Mouse (Mus musculus) testis, postnatal 10 days (tissue): ENCODE results near the gene Man2a1.

Experiments used
- DNase-seq: peaks from one replicate; pipeline ENCODE4 v3.0.0; 2021; ENCODE audit warnings: low spot score

Man2a1 gene

DNA sequence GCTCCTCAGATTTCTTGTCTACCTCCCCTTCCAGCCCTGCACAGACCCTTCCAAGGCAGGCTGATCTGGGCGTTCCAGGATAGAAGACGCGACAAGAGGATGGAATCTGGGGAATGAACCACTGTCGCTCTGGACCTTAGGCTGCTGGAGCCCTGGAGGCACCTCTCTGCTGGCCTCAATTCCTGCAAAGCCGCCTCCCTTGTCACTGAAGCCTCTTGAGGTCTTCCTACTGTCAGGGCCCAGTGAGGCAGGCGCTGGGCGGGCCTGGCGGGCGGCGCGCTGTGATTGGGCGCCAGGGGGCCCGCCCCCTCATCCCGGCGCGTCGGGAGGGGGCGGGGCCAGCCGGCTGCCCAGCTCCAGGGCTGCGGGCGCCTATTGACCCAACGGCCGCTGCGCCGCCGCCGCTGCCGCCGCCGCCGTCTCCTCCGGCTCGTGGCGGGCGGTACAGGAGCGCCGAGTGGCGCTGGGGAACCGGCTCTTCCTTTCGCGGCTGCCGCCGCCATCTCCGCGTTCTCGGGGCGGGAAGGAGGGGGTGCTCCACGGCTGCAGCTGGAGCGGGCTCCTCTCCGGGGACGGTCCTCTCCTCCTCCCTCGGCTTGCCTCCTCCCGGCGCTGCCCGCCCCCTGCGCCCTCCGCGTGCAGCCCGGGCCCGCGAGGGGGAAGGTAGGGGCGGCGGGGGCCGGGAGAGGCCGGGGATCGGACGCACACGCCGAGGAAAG lies at the start of gene Man2a1:
TSS of gene Man2a1 (plus strand) at position 365 of the 719 bp plus-strand sequence.
- peak; percentile 93 for DNase-seq

DNA sequence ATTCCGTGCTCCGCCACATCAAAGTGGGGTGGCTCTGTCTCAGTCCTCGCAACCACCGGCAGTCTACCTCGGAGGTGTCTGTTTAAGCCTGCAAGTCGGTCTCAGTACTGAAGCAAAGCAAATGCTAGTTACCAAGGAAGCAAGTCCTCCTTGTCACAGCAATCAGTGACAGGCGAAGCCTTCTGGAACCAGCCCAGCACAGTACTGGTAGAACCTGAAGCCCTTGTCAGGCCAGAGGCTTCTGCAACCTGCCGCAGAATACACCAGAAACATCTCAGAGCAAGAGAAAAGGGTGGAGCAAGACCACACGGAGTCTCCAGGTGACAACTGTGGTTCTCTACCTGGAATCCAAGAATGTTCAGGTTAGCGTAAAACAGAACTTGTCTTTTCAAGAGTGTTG lies 47.2 kb upstream of the Man2a1 start:
- DNase-seq: no peak

DNA sequence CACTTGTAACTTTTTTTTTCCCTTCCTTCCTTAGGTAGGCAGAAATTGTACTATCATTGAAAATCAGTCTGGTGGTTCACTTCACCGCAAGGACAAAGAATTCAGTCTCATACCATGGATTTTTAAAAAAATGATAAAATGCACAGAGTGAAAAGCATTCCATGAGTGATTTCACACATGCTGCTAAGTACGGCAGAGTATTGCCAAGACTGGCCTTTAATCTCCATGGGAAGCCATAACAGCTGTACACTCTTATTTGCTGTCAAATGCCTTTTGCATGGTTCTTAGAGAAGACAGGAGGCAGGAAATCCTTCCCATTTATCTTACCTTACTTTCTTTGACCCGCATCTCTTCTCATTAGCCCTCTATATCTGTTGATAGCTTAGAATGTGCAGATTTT lies 45.6 kb upstream of the Man2a1 start:
- no peak for DNase-seq

DNA sequence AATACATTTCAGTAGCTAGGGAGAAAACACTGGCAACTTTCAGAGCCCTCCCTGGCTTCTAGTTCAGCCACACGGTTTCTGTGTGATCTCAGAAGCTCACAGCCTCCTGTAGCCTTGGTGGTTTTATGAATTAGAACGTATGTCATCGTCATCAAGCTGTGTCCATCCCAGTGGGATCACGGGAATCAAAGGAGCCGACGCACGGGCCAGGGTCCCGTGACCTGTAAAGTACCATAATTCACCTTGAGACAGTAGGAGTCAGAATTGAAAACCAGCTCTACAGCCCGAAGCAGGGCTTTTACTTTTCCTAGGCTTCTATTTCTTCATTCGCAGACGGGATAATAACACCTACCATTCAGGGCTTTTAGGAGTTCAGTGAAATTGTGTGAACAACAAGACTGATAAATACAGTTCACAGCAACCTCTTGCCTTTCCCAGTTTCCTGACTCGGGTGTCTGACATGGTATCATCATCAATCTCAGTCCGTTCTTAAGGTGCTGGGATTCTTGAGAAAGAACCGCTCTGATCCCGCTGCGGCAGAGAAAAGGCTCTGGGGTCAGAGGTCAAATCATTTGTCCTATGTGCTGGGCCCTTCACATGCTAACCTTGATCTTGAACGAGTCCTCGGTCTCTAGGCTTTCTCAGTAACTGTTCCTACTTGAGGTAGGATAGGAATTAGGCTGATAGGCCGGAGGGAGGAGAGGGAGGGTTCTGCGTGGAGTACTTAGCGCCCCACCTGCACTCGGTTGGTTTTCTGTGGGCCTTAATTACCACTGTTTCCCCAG lies 43.7 kb upstream of the Man2a1 start:
- no peak for DNase-seq

DNA sequence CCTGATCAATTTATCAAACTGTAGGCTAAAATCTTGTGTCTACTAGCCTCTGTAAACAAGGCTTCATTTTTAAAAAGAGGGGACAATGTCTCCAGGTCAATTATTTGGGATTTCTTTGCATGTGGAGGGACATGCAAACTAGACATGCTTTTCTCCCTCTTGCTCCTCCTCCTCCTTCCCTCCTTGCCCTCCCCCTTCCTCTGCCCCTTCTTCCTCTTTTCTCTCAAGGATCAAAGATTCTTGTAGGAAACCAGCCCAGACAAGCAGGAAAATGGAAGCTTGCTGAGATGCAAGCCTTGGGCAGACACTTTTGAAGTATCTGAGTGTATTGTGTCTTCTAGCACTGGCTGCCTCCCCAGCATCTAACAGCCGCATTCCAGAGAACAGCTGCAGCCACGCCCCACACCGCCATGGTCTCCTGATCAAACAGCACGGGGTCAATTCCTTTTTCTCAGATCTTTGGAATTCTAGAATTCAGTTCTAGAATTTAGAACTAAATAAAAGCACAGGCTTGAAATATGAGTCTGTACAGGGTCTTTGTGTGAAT lies 41.5 kb upstream of the Man2a1 start:
- no peak for DNase-seq

DNA sequence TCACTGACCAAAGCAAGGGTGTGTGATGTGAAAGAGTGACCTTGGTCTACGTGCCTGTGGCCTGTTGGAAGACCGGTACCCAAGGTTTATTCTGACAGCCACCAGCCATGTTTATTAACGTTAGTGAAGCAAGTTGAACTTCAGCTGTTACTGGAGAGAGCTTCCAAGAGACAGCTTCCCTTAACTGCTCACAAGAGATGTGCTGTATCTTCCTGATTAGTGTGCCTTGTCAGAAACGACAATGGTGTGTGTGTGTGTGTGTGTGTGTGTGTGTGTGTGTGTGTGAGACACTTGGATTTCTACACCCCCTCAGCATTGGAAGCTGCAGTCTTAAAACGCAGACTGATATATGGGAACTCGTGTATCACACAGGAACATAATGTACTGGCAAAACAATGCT lies 34.1 kb upstream of the Man2a1 start:
- DNase-seq: no peak

DNA sequence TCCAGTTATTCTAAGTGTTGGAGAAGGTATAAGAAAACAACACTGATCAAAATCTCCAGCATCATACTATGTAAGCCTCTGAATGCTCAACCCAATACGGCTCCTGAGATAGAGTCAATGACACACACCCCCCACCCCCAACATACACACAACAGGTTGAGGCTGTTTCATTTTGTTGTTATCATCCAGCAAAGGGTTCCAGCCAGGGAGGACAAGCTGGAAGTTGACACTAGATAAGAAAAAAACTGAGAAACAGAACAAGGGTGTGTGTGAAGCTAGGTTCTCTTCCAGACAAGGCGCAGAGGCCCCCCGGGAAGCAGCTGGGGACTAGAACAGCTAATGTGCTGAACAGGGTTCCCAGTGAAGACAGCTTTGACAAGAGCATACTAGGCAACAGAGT lies 33.0 kb upstream of the Man2a1 start:
- no peak for DNase-seq

DNA sequence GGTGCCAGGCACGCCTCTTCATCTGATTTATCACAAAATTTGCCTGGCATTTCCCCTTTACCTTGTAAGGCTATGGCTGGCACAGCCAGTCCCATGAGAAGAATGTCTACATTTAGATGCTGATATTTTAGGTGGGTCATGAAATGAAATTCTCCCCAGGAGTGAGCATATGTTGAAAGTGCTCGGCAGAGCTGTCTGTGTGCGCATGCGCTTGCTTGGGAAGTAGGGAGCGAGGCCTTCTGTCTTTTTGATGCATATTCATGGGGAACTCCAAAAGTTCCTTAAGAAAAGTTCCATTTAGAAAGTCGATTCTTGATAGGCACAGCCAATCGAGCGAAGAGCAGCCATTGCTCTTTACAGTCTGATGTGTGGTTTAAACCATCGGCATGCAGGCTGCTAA lies 26.6 kb upstream of the Man2a1 start:
- DNase-seq: no peak

DNA sequence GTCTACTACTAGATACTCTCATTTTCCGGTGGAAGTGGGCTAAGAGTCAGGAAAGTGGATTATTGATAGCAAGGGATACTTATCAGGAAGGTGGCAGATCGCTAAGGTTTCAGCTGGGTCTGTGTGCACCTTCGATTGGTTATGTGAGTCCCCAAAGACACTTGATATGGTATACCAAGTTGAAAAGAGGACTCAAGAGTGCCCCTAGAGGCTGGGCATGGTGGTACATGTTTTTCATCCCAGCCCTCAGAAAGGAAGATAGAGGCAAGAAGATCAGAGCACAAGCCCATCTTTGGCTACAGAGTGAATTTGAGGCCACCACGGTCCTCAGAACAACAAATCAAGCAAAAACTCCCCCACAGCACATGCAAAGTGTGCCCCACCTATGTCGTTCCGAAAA lies 25.3 kb upstream of the Man2a1 start:
- DNase-seq: no peak

DNA sequence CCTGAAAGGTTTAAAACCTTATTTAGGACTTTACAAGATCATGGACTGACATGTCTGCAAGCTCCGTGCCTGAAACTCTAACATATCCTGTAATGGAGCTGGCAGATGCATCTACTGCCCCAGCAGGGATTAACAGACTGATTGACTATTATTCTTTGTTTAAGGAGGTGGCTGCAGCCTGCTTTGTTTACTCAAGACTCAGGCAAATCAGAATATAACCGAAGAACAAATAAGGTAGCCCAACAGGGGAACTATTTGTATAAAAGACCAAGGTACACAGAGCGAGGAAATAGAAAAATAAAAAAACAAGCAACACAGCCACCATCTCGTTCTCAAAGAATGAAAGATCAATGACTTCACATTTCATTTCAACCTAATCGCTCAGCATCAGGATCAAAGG lies 23.1 kb upstream of the Man2a1 start:
- no peak for DNase-seq

DNA sequence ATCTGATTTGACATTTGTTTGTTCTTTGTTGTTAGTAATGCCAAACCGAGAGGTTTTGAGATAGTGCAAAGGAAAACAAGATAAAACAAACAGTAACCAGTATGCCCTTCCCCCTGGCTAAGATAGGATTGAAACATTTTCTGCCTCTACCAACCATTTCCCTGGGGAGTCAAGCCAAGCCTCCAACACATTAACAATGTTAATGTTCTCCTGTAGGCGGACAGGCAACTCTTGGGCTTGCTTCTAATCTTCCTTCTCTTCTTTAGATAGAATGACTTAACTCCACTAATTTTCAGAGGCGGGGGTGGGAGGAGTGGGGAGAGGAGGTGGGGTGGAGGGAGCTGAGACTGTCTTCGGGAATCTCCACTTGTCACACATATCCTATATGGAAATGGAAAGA lies 22.2 kb upstream of the Man2a1 start:
- DNase-seq: no peak

DNA sequence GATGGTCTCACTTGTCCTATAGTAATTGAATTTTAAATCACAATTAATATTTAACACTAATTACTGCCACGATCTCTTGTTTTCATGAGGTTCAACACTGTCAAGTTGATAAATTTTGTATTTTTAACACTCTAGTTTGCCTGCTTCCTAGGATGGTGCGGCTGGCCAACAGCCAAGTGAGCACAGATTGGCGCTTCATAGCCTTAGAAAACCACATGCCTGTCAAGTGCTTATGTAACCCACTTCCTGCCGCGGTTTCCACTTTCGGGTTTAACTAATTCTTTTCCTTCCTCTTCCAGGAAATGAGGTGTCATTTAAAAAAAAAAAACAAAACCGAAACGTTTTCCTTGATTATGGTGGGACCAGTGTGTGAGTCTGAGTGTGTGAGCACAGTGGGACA lies 20.8 kb upstream of the Man2a1 start:
- DNase-seq: no peak

DNA sequence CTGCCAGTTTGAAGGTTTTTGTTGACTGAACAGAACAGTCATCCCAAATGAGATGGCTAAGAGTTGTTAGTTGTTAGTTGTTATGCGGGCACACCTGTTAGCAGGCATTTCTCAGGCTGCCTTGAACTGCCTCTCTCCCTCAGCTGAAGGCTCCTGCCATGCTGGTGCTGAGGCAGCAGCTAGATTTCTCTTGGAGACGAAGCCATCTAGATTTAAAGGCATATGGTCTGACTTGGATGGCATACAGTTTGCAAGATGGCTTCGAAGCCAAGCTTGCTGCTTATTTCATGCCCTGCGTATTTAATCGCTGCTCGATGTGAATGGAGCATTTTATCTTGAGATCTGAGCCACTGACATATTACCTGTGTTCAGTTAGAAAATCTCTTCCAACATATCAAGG lies 19.4 kb upstream of the Man2a1 start:
- no peak for DNase-seq

DNA sequence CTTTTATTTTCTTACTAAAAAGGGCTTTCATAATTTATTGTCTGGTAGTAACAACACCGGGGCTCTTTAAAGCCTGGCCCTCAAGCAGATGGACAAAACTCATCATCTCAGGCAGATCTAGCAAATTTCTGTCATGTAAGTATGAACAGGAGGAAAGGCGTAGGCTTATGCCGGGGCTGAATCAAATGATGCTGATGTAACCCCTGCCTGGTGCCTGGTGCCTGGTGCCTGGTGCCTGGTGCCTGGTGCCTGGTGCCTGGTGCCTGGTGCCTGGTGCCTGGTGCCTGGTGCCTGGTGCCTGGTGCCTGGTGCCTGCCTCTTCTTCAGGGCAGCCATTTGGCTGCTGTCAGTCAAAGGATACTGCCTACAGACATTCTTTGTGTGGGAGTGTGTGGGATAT lies 18.6 kb upstream of the Man2a1 start:
- no peak for DNase-seq

DNA sequence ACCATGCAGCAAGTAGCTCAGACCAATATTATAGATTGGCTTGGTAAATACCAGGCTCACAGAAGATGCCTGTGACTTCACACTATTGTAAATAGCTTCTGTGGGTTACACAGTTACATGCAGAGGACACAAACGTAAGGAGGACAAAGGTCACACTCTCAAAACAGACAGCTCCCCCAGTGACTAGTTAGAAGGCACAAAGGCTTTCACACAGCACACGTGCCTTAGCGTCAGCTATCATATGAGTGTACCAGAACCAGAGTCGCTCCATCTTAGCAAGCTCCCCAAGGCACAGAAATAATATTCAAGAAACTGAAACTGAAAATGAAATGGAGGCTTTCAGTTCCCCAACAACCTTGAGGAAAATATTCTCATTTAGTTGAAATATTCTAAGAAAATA lies 10.1 kb upstream of the Man2a1 start:
- DNase-seq: no peak

DNA sequence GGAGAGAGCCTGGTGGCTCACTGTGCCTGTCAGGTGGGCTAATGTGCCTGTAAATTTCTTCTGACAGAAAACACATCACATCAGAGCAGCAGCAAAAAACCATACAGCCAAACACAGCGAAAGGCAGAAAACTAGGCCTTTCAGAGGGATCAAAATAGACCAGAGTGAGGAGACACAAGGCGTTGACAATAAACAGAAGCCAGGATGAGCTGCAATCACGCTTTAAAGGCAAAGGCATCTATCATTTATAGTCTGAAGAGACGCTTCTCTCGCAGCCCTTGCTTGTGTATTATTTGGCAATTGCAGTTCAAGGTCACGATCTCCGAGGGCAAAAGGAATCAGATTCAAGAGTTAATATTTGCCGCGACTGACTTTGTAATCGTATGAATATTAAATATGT lies 9.2 kb upstream of the Man2a1 start:
- no peak for DNase-seq

DNA sequence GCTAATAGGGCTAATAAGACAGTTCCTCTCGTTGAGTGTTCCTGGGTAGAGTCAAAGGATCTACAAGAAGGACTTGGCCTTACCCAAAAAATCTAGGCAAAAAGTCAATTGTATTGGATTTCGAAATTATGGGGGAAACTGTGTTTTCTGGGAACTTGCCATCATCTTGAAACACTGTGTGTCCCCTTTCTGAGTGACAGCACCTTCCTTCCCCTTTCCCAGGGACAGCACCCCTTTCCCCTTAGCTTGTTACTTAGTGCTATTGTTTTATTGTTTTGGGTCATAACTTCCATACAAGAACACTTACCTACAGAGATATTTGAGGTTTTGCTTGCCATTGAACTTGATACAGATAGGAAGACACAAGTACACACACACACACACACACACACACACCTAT lies 8.2 kb upstream of the Man2a1 start:
- DNase-seq: no peak

DNA sequence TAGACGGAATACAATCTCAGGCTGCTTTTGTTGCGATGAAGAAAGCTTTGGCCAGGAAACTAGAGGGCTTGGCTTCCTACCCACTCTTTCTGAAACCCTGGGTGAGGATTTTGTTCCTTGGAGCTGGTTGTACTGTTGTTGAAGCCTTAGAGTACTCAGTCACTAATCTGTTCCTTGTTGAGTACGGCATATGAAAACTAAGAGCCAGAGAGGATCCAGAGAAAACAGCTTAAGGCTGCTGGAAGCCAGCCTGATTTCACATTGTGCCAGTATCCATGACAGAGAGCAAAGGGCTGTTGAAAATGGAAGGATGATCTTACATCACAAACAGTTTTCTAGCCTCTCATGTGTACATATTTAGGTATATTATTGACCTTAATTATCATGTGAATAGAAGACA lies 7.7 kb upstream of the Man2a1 start:
- no peak for DNase-seq

DNA sequence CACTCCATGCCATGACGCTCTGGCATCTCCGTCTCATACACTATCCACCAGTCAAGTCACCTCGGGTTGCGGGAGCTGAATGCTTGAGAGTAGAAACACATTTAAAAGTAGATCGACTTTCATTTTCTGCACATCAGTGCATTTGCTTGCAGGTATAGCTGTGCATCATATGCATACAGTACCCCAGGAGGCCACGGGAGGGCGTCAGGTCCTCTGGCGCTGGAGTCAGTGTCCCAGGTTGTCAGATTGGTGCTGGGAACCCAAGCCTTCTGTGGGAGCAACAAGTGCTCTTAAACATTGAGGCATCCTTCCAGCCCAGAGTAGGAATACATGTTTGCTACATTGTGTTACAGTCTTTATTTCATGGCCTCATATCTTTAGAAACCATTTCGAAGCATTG lies 2.8 kb upstream of the Man2a1 start:
- DNase-seq: no peak

DNA sequence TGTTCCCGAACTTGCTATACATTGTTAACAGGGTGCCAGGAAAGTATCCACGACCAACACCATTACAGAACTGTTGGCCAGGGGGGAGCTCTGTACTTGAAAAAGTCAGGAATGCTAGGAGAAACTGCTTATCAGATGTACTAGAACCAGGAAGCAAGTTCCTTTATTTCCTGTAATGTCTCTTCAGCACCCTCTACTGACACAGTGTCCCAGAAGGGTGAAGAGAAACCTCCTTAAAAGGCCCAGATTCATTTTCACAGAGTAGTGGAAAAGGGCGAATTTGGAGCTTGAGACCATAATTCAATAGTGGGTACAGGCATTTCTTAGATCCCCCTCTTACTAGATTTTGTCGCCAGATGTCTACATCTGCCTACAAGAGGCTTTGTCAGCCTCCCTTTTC lies 620 bp upstream of the Man2a1 start:
- DNase-seq: no peak

DNA sequence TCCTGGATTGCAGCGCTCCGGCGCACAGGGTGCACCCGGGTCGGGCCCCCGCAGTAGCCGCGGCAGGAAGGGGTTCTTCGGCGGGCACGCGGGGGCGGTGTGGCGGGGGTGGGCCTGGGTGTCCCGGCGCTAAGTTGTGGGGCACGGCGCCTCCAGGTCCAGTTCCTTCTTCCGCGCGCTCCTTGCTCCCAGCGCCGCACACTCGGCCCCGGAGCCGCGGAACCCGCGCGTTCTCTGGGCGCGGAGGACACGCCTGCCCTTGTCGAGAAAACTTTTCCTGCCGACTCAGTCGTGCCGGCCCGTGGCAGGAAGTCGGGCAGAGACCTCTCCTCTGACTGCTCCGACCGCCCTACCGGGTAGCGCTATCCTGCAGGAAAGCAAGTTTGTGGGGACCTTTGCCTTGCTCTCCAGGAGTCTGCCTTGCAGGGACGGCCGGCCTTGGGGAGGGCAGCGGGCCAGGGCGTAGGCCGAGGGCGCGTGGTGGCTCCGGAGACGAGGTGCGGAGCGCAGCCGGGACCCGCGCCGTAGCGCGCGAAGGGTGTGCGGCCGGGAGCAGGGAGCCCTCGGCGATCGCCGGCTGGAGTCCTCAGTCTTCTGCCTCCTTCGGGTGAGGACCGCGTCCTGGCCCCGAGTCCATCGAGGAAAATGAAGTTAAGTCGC lies 685 bp downstream of the Man2a1 start:
- DNase-seq: peak; percentile 76

DNA sequence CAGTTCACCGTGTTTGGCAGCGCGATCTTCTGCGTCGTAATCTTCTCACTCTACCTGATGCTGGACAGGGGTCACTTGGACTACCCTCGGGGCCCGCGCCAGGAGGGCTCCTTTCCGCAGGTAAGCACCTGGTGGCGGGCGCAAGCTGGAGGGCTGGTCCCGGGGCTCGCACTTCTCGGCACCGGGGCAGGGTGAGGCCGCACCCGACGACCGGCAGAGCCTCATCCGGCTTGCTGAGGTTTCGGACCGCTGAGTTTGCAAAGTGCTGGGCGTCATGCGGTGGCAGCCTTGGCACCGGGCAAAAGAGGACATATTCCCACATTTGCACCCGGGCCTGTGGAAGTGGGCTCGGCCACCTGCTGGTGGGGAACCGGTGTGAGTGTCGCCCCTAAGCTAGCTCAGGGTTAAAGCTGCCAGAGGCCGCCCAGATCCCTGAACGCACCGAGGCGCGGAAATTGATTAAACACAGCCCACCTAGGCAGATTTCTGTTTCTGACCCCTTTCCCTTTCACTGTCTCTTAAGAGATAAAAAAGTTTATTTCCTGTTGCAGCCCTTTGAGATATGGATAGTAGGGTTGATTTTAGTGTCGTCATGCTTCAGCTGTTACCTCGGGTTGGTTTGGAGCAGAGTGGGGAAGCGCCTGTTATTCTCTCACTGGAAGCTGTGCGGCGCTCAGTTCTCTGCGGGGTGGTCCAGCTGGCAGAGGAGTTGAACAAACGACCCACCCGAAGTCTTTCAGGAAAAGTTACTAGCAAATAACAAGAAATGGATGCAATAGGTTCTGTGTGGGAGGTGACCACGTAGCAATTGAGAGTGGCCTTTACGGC lies 1.4 kb downstream of the Man2a1 start:
- DNase-seq: peak; percentile 64
